Mouse (Mus musculus) midbrain, postnatal 0 days (tissue): Measurements from ENCODE around the gene Exoc1. TPM values are rescaled to one million over a fixed set of nuclear protein-coding genes. Genes with fewer than 3 reads are reported as not detected.

Experiments used
- ATAC-seq: fragments of 200-750 bp; cut with Nextera tagmentation; 2 replicates; pipeline ENCODE4 v1.8.0; 2017; ENCODE audit warnings: moderate number of reproducible peaks, mild to moderate bottlenecking, moderate TSS enrichment, moderate library complexity; ENCODE audit not compliant: low FRiP score
- DNase-seq: peaks from one replicate; pipeline ENCODE4 v3.0.0-alpha.2; 2015; ENCODE audit warnings: low spot score
- H3K27ac ChIP-seq: fragments of 300-500 bp; sonication (generic); 2 replicates; pipeline ENCODE4 v1.5.1; 2014; ENCODE audit warnings: low read depth, mild to moderate bottlenecking, low read length, mixed read lengths
- H3K27me3 ChIP-seq: fragments of 300-500 bp; sonication (generic); 2 replicates; pipeline ENCODE4 v1.6.1; 2014; ENCODE audit warnings: low read length, control low read depth, mixed read lengths; ENCODE audit not compliant: insufficient read depth
- H3K36me3 ChIP-seq: fragments of 300-500 bp; sonication (generic); 2 replicates; pipeline ENCODE4 v1.6.1; 2014; ENCODE audit warnings: low read length, control low read depth, mixed read lengths; ENCODE audit not compliant: insufficient read depth
- H3K4me1 ChIP-seq: fragments of 300-500 bp; sonication (generic); 2 replicates; pipeline ENCODE4 v1.6.1; 2014; ENCODE audit warnings: mild to moderate bottlenecking, control low read depth, antibody characterized with exemption, low read length, mixed read lengths; ENCODE audit not compliant: insufficient read depth
- H3K4me2 ChIP-seq: fragments of 300-500 bp; sonication (generic); 2 replicates; pipeline ENCODE4 v1.6.1; 2014; ENCODE audit warnings: low read depth, mild to moderate bottlenecking, low read length, mixed read lengths; ENCODE audit not compliant: poor library complexity, severe bottlenecking
- H3K4me3 ChIP-seq: fragments of 300-500 bp; sonication (generic); 2 replicates; pipeline ENCODE4 v1.5.1; 2014; ENCODE audit warnings: low read depth, mild to moderate bottlenecking, low read length, moderate library complexity
- H3K9ac ChIP-seq: fragments of 300-500 bp; sonication (generic); replicated peaks from 2 replicates; pipeline ENCODE4 v1.6.1; 2014; ENCODE audit warnings: mild to moderate bottlenecking, low read length, moderate library complexity, mixed read lengths; ENCODE audit not compliant: poor library complexity, severe bottlenecking
- H3K9me3 ChIP-seq: fragments of 300-500 bp; sonication (generic); 2 replicates; pipeline ENCODE4 v1.6.1; 2016; ENCODE audit warnings: low read length, control low read depth
- CTCF ChIP-seq: IDR thresholded peaks from 2 replicates; pipeline ENCODE4 v1.5.1; 2016; ENCODE audit warnings: antibody characterized with exemption, mild to moderate bottlenecking
- WGBS: fragments of 180-500 bp; shearing (Covaris S2); extraction: QIAGEN DNeasy Blood & Tissue Kit; methylation state at CpG from one replicate; pipeline ENCODE4 v1.1.7; 2014; 5-methylcytosine and 5-hydroxymethylcytosine counted together
- polyA plus RNA-seq: library from polyadenylated mRNA; unstranded; fragments of >200 nt; fragmentation: Nextera tagmentation; extraction: Ambion mirVana; gene quantifications from 2 replicates; pipeline ENCODE4 v1.2.1, GENCODE M21; 2015
- total RNA-seq: library from RNA; depleted of rRNA; stranded (reverse); fragments of >200 nt; gene quantifications from 2 replicates; pipeline ENCODE4 v1.2.3, GENCODE M21; 2014

Exoc1 gene
- total and polyA plus RNA-seq, 2 experiments from 2014 or later: 49.8 to 60.7 TPM

DNA sequence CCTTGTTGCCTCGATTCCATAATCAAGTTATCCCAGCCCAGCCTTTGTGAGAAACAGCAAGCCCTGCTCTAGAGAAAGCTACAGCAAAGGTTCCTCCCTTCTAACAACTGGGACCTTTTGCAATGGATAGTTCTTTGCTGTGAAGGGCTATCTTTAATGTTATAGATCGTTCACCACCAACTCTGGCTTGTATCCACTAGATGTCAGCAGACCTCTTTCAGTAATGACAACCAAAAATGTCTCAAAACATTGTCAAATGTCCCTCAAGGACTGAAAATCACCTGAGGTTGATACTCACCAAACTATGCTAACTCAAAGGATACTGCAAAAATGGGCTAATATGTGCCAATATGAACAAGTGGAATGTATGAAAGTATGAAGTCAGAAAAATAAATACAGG lies 3.3 kb upstream of the Exoc1 start:
- Histone ChIP-seq H3K9ac (no peak overlapping the region), H3K9me3 (no peaks in the 10 kb centered on the region), H3K36me3 (no peaks in the 10 kb centered on the region), H3K27me3 (peaks cover 3% of the 10 kb centered on the region; the same call in 1 of the 2 replicates), H3K4me2 (no peak overlapping the region), H3K27ac (no peak overlapping the region), H3K4me1 (0 out of 2 replicates have a peak, but pooled peaks cover 3% of the 10 kb centered on the region), H3K4me3 (no peak overlapping the region)
- ATAC-seq (no peak), DNase-seq (no peak)
- whole genome bisulfite sequencing: 50% methylated on average over 2 of the region's 2 CpGs
- TF ChIP-seq CTCF: peak; percentile 57

DNA sequence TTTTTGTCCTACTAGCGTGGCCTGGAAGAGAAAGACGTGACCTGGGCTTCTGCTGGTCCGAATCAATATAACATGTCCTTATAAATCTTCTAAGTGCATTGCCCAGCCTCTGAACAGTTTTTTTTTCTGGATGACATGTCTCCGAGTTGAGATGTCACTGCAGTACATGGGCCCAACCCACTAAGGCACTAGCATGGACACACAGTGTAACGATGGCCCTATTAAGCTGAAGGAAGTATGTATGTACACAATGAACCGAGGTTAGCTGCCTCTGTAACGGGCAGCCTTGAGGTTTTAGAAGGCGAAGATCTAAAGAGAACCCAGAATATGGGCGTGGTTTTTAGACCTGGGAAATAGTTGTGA lies 574 bp downstream of the Exoc1 start:
- DNase-seq (no peak), ATAC-seq (no peak)
- Histone ChIP-seq H3K4me2 (peak overlapping the region; percentile 92), H3K27me3 (peaks cover 3% of the 10 kb centered on the region; the same call in 1 of the 2 replicates), H3K9me3 (no peaks in the 10 kb centered on the region), H3K36me3 (no peaks in the 10 kb centered on the region), H3K27ac (peak overlapping the region; percentile 72), H3K4me3 (peak overlapping the region; percentile 84), H3K4me1 (0 out of 2 replicates have a peak, but pooled peaks cover 3% of the 10 kb centered on the region), H3K9ac (peak overlapping the region; percentile 79)
- TF ChIP-seq CTCF: no peak
- WGBS: 11% methylated on average over 9 of the region's 9 CpGs

DNA sequence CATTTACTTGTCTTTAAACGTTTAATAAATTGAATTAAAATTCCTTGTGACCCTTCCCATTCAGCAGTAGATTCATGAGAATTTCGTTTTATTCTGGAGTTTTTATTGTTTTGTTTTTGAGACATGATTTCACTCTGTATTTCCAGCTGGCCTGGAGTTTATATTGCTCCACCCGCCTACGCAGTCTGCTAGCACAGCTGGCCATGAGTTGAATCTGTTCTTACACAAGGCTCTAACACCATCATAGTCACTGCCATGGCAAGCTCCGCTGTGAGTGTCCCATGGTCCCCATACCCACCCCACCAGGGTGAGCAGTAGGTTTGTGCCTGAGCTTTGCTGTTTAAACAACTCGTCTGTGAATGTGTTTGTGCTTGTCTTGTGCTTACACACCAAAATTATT lies 4.1 kb downstream of the Exoc1 start:
- H3K27me3 ChIP-seq: no peaks in the 10 kb centered on the region
- no peaks in the 10 kb centered on the region for H3K9me3 ChIP-seq
- peaks cover 24% of the 10 kb centered on the region for H3K36me3 ChIP-seq
- H3K27ac ChIP-seq: no peak overlapping the region
- WGBS: 89% methylated on average over 6 of the region's 6 CpGs
- no peak for DNase-seq
- no peak overlapping the region for H3K4me3 ChIP-seq
- no peak overlapping the region for H3K4me2 ChIP-seq
- no peak overlapping the region for H3K9ac ChIP-seq
- TF ChIP-seq CTCF: no peak
- no peak for ATAC-seq
- 0 out of 2 replicates have a peak, but pooled peaks cover 3% of the 10 kb centered on the region for H3K4me1 ChIP-seq

DNA sequence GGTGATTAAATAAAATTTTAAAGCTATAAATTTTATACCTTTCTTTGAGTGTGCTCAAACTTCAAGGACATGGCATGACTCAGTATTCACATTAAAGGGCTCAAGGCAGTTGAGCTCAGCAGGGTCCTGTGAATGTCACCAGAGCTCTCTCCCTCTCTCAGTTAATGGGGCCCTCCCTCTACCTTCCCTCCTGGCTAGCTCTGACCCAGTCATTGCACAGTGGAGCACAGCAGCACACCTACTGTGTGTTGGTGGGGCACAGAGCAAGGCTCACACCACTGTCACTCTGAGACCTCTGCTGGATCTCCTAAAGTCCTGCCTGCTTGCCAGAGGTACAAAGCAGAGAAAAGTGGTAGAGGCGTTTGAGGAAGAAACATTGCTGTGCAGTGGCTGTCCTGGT lies 7.1 kb downstream of the Exoc1 start:
- Histone ChIP-seq H3K27ac (no peak overlapping the region), H3K27me3 (no peaks in the 10 kb centered on the region), H3K4me3 (no peak overlapping the region), H3K9me3 (no peaks in the 10 kb centered on the region), H3K9ac (no peak overlapping the region), H3K4me2 (no peak overlapping the region), H3K36me3 (peaks cover 31% of the 10 kb centered on the region), H3K4me1 (no peaks in the 10 kb centered on the region)
- no peak for TF ChIP-seq CTCF
- ATAC-seq (no peak), DNase-seq (no peak)
- 86% methylated on average over 1 of the region's 1 CpGs for WGBS

- H3K27me3 ChIP-seq: no peaks in the 10 kb centered on the region
- WGBS: 95% methylated on average over 10 of the region's 10 CpGs
- no peak overlapping the region for H3K27ac ChIP-seq
- H3K4me3 ChIP-seq: no peak overlapping the region
- DNase-seq (no peak), ATAC-seq (no peak)
- H3K4me1 ChIP-seq: no peaks in the 10 kb centered on the region
- peaks cover 39% of the 10 kb centered on the region for H3K36me3 ChIP-seq
- no peaks in the 10 kb centered on the region for H3K9me3 ChIP-seq
- no peak overlapping the region for H3K4me2 ChIP-seq
- H3K9ac ChIP-seq: no peak overlapping the region
- no peak for TF ChIP-seq CTCF
Measured at GRCm38 (mm10) chr5:76537578-76537977, 8.5 kb downstream of the Exoc1 start.

GRCm38 (mm10) chr5:76540181-76540580 lies 11.1 kb downstream of the Exoc1 start:
- 59% methylated on average over 8 of the region's 8 CpGs for WGBS
- Histone ChIP-seq H3K4me1 (no peaks in the 10 kb centered on the region), H3K27ac (no peak overlapping the region), H3K27me3 (no peaks in the 10 kb centered on the region), H3K36me3 (peaks cover 61% of the 10 kb centered on the region), H3K4me2 (no peak overlapping the region), H3K4me3 (no peak overlapping the region), H3K9ac (no peak overlapping the region), H3K9me3 (no peaks in the 10 kb centered on the region)
- DNase-seq (no peak), ATAC-seq (no peak)
- no peak for TF ChIP-seq CTCF
